Mouse (Mus musculus) layer of hippocampus, adult 8-10 months (tissue): ENCODE results near the gene Alyref2. TPM values are rescaled to one million over a fixed set of nuclear protein-coding genes. Genes with fewer than 3 reads are reported as not detected.
"Not testable (repeated sequence)": the region's sequence is repeated elsewhere in the genome, so short reads cannot be mapped to it uniquely, and the experiment has no call there.

Experiments used
- DNase-seq, 2 experiments: peaks; one replicate each; pipeline ENCODE4 v3.0.0; 2022; ENCODE audit warnings: low spot score in 2 of 2
- total RNA-seq, 4 experiments: library from RNA; stranded (reverse); gene quantifications; 2 replicates each; pipeline ENCODE4 v1.2.4; 2022

The Alyref2 gene
- 1 to 10 TPM; 5.1 to 6.3 (median 5.6) TPM for total RNA-seq

DNA sequence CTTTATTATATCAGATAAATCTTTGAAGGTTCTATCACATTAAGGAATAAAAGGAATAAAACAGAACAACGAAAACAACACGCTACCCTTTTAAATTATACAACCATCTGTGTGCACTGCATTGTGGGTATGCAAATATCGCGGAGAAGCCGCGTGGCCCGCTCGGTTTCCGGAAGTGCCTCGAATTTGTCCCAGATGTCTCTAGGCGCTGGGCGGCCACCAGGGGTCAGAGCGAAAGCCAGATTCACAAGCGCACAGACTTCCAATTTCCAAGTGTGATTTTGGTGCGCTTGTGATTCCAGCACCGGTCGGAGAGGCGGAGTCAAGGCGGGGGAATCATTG, at the start of gene Alyref2:
Gene Alyref2 (plus strand): TSS at position 229 of the 342 bp plus-strand sequence.
- DNase-seq = peak; percentile 91 to 95

DNA sequence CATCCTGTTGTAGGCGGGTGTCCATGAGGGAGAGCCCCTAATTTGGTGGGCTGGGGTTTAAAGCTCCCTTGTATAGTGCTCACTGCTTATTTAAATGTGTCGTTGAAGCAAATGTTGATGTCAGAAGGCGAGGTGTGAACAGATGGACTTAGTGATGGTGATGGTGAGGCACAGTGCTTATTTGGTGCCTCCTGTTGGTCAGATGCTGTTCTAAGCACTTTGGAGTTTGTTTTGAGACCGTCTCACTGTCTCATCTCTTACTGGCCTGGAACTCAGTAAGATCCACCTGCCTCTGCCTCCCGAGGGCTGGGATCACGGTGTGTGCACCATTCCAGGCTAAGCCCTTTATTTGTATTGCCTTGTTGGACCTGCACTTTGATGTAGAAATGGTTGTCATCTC, 48.4 kb upstream of the Alyref2 start:
- DNase-seq = no peak

DNA sequence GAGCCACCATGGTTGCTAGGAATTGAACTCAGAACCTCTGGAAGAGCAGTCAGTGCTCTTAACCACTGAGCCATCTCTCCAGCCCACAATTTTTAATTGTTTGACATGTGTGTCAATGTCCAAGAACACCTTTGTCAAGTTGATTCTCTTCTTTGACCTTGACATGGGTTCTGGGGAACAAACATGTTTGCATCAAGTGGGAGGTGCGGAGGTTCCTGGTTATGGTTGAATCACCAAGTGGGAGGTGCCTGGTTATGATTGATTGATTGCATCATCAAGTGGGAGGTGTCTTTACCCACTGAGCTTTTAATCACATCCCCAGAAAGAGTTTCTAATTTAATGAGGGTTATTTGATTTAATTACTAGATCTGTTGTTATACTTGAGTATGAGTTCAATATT, 45.7 kb upstream of the Alyref2 start:
- DNase-seq = no peak

DNA sequence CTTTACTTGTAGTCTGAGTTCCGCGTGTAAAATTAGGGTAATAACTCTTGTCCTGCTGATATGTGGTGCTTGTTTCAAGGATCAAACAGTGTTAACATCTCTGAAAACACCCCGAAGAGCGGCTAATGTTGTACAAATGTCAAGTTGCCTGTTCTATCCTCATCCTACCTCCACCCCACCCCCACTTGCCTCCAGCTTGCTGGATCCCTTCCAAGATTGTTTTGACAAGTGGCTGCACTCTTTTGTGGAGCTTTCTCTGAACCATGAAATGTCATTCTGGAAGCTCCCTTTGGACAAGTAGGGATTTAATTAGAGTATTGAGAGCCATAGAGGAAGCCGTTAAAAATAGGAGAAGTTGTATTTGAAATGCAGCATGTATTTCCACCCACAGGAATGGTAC, 43.5 kb upstream of the Alyref2 start:
- DNase-seq = no peak

DNA sequence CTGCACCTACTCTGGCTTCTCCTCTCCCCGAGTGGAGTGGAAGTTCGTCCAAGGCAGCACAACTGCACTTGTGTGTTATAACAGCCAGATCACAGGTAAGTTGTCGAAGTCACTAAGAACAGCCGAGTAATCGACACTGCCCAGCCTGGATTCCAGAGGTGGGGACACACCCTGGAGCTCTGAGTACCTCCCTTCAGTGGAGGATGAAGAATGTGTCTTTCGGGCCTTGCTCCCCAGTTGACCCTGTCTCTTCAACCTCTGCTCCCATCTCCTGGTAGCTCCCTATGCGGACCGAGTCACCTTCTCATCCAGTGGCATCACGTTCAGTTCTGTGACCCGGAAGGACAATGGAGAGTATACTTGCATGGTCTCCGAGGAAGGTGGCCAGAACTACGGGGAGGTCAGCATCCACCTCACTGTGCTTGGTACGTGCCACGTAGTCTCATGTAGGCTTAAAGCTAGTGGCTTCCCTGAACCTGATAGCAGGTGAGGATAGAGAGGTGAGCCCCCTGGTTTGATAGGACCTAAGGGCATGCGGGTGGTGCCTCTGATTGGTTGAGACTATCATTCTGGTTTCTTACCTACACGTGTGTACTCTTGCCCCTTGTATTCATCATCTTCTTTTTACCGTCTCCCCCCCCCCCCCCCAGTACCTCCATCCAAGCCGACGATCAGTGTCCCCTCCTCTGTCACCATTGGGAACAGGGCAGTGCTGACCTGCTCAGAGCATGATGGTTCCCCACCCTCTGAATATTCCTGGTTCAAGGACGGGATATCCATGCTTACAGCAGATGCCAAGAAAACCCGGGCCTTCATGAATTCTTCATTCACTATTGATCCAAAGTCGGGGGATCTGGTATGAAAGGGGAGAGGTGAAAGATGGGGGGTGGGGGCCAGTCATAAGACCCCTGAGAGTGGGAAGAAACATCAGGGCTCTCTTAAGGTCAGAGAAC, 42.5 kb upstream of the Alyref2 start:
- DNase-seq = no peak

DNA sequence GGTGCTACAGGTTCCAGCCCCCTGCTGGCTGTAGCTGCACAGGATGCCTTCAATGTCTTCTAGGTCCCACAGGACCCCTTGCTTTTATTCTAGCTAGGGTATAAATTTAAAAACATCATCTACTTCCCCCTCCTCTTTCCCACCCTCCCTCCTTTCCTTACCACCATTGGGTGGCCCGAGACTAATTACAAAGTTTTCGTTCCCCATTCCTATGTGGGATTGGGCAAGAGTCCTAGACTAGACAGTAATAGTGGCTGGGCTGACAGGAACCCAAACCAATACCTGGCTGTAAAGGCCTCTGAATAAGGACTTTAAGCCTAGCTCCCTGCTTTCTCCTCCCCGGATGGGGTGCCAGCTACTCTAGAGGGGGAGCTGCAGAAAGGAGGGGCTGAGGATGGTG, 40.1 kb upstream of the Alyref2 start:
- no peak for DNase-seq

DNA sequence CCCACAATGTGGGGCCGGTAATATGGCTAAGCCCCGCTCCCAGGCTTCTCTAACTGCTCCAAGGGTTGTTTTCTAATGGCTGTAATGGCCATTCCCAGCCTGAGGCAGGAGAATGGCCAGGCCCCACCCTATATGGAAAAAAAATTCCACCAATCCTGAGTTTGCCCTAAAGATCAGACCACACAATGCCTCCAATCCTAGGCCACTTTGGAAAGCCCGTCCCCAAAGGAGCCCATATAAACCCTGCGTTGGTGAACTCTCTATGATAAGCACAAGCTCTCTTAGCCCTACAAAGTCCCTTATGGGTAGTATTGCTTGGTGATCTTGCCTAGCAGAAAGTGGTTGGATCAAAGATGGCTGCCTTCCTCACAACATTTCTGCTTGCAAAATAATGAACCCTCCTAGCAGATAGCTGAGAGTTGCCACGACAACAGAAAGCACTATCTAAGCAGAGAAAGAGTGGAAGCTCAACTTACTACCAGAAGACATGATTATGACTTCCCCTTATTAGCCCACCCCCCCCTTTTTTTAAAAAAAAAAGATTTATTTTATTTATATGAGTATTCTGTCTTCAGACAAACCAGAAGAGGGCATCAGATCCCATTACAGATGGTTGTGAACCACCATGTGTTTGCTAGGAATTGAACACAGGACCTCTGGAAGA, 37.4 kb upstream of the Alyref2 start:
- no peak for DNase-seq

DNA sequence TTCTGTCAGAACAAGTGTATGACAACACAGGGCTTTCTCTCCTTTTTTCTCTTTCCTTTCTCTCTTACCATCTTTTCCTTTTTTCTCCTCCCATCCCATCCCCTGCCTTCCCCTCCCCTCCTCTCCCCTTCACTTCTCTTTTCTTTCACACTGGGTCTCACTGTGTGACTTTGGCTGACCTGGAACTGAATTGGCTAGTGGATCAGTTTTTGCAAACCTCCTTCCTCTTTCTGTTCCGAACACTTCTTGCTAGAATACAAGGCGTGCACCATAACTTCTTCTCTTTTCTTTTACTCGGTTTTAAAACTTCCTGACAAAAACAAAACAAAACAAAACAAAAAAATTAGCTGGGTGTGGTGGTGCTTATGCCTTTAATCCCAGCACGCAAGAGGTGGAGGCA, 36.7 kb upstream of the Alyref2 start:
- DNase-seq = no peak

DNA sequence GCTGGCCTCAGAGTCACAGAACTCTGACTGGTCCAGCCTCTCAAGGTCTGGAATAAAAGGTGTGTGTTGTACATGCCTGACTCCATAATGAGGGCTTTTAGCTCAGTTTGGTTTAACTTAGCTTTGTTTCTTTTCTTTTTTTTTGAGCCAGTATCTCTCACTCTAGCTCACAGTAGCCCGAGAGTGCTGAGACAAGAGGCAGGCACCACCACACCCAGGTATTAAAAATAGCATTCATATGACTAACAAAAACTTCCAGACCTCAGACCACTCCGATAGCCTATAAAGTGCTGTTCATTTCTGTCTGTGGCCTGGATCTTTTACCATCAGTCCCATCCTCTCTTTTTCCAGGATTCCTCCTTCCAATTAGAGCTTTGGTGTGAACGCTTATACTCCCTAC, 33.6 kb upstream of the Alyref2 start:
- DNase-seq = no peak

DNA sequence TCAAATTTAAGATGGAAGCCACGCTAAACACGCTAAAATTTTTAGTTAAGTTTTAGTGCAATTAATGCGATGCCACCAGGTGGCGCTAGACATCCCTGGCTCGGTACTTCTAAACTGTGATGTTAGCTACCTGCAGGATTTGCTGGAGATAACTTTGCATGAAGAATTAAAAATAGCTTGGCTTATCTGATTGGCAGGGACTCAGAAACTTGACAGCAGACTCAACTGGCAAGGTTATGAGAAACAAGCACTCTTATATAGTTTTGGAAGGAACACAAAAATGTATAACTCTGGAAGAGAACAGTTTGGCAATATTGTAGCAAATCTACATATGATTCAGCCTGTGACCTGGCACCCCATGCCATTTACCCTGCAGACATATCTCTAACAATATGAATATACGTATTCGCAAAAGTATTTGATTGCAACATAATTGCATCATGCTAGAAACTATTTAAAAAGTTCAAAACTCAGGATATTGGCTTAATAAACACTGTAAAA, 32.9 kb upstream of the Alyref2 start:
- DNase-seq = peak in 1 of 2 experiments; percentile 59

DNA sequence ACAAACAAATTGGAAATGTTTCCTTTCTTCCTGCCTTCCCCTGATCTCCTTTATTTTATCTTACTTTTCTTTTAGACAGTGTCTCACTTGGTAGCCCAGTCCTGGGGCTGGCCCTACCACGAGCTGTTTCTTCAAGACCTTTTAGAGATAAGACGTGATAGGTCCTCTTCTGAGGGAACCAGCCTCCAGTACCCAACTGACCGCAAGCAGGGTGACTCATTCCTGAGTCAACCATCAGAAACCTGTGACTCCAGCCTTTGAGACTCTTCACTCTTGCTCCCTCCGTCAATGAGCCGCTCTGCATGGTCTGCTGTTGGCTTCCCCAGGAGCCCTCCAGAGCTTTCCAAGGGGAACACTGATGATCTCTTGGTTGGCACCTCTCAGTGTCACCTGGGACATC, 32.4 kb upstream of the Alyref2 start:
- DNase-seq = no peak

DNA sequence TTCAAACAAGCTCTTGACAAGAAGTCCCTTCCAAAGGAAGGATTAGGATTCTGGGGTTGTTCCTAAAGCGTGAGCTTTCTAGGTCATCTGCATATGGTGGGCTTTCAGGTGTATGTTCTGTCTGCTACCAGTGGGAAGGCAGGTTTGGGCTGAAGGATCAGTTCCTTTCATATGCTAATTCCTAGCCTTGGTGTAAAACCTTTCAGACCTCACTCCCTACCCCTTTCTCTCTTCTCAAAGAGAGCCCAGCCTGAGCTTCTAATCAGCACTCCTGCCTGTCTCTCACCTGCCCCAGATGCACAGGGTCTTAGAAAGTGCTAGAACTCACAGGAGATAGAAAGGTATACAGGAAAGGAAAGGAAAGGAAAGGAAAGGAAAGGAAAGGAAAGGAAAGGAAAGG, 31.8 kb upstream of the Alyref2 start:
- DNase-seq = no peak

DNA sequence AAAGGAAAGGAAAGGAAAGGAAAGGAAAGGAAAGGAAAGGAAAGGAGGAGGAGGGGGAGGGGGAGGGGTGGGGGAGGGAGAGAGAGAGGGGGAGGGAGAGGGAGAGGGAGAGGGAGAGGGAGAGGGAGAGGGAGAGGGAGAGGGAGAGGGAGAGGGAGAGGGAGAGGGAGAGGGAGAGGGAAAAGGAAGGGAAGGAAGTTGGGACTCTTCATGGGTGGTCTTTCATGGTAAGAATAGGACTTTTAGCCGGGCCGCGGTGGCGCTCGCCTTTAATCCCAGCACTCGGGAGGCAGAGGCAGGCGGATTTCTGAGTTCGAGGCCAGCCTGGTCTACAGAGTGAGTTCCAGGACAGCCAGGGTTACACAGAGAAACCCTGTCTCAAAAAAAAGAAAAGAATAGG, 31.3 kb upstream of the Alyref2 start:
- not testable (repeated sequence) for DNase-seq

DNA sequence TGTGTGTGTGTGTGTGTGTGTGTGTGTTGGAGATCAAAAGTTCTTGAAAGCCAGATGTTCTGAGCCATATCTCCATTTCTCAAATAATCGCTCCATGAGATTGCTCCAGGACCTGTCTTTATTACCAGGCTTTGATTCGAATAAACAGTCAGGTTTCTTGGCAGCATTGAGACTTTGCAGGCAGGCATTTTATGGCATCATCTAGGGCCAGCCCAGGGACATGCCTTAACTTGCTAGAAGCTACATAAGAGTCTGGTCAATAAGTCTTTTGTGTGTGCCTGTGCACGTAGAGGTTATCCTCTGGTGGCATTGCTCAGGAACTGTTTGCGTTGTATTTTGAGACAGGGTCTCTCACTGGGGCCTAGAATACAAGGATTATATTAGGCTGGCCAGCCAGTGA, 29.8 kb upstream of the Alyref2 start:
- DNase-seq = no peak

DNA sequence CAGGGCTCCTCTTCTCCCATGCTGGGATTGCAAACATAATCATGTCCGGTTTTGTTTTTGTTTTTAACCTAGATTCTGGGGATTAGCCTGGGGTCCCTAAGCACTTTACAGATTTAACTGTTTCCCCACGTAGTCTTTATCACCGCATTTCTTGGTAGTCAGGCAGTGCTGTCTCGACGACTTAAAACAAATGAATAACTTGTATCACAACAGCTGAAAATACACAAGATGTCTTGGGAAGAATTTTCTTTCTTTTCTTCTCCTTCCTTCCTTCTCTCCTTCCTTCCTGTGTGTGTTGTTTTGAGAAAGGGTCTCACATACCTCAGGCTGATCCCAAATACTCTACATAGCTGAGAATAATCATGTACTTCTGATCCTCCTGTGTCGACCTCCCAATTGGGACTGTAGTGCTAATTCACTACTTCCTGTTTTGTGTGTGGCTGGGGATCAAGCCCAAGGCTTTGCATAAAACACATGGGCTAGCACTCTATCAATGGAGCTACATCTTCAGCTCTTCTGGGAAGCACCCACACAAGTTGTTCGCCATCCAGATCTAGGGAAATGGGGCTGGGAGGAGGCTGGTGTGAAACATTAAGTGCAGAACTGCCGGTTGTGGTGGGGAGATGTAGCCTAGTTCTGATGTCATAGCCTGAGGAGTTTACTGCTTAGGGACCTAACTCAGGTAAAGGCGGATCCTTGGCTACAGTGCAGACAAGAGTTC, 29.2 kb upstream of the Alyref2 start:
- DNase-seq = no peak

DNA sequence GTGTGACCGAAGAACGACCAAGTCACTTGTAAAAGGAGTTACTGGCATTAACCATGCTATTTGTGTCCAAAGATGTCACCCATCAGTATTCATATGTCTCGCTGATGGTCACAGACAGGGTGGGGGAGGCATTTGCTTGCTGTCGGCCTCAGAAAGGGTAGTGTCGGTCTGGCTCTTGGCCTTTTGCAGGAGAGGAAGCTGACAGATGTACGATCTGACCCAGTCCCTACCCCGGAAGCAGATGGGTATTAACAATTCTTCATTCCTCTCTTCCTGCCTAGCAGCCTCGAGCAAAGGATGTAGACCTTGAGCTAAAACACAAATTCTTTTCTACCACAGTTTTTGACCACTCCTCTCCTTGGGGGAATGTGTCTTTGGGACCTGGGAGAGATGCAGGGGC, 26.2 kb upstream of the Alyref2 start:
- no peak for DNase-seq

DNA sequence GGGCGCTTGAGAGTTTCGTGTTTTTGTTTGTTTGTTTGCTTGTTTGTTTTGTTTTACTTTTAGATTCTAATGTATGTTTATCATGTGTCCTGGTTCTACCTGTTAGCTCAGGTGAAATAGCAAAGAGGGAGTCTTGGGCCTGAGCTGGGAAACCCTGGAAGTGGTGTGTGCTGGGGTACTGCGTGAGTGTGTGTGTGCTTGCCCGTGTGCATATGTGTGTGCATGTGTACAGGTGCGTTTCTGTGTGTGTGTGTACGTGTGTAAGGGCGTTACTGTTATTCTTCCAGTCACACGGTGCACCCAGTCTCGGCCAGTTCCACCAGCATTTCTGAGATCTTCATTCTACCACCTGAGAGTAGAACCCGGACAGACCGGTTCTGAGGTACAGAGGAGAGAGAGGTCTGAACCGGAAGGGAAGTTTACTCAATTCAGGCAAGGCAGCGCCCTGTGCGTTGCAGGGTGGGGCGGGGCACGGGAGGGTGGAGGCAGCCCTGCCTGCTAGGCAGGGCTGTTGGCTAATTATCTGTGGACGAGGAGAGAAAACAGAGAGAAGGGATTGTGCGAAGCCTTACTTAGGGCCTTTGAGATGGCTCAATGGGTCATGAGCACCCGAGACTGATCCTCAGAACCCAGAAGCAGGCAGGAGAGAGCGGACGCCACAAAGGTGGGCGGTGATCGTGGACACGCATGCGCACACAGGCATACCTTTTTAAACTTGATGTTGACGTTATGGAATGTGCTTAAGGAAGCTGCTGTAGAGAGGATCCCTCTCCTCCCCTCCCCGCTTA, 25.3 kb upstream of the Alyref2 start:
- DNase-seq = no peak

DNA sequence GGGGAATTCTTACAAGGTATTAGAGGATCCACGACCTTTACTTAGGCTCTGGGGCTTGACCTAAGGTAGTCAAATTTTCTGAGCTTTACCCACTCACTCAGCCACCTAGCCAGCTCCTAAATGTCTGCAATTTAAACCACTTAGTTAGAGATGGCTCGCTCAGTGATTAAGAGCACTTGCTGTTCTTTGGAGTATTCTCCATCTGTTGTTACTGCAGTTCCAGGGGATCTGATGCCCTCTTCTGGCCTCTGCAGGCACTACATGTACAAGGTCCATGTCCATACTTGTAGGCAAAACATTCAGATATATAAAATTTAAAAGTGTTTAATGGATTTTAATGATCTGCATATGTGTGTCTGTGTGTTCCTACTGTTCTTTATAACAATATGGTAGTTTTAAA, 24.3 kb upstream of the Alyref2 start:
- peak; percentile 55 to 86 for DNase-seq

DNA sequence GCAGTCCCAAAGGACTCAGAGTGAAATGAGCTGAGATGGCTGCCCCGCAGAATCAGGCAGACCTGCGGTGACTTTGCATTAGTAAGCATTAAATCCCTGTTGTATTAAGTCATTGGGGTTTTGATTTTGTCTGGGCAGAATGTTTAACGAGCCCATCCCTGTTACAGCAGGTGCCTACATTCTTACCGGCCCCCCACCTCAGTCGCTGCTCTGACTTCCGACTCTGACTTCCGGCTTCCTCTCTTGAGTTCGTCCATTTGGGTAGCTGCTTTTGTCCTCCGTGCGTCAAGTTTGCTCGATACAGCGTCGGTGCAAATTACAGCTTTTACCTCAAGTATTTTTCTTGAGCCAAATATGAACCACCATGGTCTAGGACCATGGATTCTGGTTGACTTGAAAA, 9.0 kb upstream of the Alyref2 start:
- no peak for DNase-seq

DNA sequence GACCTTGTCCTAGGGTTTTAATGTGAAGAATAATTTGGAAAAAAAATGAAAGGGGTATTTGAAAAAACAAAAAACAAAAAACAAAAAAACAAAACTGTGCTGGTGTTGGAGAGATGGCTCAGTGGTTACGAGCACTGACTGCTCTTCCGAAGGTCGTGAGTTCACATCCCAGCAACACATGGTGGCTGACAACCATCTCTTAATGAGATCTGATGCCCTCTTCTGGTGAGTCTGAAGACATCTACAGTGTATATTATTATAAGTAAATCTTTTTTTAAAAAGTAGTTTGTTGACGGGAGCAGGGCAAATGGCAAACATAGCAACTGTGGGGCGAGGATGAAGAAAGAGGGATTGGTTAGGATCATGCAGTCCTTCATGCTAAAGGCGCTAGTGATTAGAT, 7.9 kb upstream of the Alyref2 start:
- no peak for DNase-seq

DNA sequence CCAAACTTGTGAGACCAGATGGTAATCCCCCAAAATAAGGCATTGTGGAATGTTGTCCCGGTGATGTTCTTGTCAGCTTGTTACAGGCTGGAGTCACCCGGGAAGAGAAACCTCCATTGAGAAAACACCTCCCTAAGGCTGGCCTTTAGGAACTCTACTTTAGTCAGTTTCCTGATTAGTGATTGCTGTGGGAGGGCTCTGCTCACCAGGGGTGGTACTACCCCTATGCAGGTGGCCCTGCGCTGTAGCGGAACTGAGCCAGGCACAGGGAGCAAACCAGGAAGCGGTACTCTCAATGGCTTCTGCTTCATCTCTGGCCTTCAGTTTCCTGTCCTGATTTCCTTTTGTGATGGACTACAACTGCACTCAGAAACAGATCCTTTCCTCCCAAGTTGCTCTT, 3.4 kb upstream of the Alyref2 start:
- no peak for DNase-seq
